Mouse (Mus musculus) embryonic facial prominence, embryonic 12.5 days (tissue): ENCODE measurements around the gene Kif4. TPM values are rescaled to one million over a fixed set of nuclear protein-coding genes. Genes with fewer than 3 reads are reported as not detected.
A peak's percentile ranks its signal among the peaks of the same experiment; 100 is the strongest.

Experiments
- ATAC-seq: fragments of 200-750 bp; cut with Nextera tagmentation; 2 replicates; pipeline ENCODE4 v1.8.0; 2017; ENCODE audit not compliant: insufficient number of reproducible peaks, insufficient read depth, low FRiP score, low TSS enrichment
- H3K27ac ChIP-seq: fragments of 300-500 bp; sonication (generic); 2 replicates; pipeline ENCODE4 v1.5.1; 2016; ENCODE audit warnings: mild to moderate bottlenecking
- H3K27me3 ChIP-seq: fragments of 300-500 bp; sonication (generic); 2 replicates; pipeline ENCODE4 v1.6.1; 2016; ENCODE audit warnings: mild to moderate bottlenecking, moderate library complexity
- H3K36me3 ChIP-seq: fragments of 300-500 bp; sonication (generic); 2 replicates; pipeline ENCODE4 v1.6.1; 2016; ENCODE audit warnings: mild to moderate bottlenecking
- H3K4me1 ChIP-seq: fragments of 300-500 bp; sonication (generic); 2 replicates; pipeline ENCODE4 v1.6.1; 2016
- H3K4me2 ChIP-seq: fragments of 300-500 bp; sonication (generic); replicated peaks from 2 replicates; pipeline ENCODE4 v1.6.1; 2016; ENCODE audit warnings: mild to moderate bottlenecking, moderate library complexity
- H3K4me3 ChIP-seq: fragments of 300-500 bp; sonication (generic); 2 replicates; pipeline ENCODE4 v1.5.1; 2016; ENCODE audit warnings: mild to moderate bottlenecking
- H3K9ac ChIP-seq: fragments of 300-500 bp; sonication (generic); 2 replicates; pipeline ENCODE4 v1.6.1; 2016; ENCODE audit warnings: mild to moderate bottlenecking, moderate library complexity
- H3K9me3 ChIP-seq: fragments of 300-500 bp; sonication (generic); 2 replicates; pipeline ENCODE4 v1.6.1; 2016; ENCODE audit warnings: mild to moderate bottlenecking, moderate library complexity
- WGBS: fragments of 180-500 bp; shearing (Covaris S2); methylation state at CpG from one replicate; pipeline ENCODE4 v1.1.7; 2016; 5-methylcytosine and 5-hydroxymethylcytosine counted together
- polyA plus RNA-seq: library from polyadenylated mRNA; unstranded; fragments of >200 nt; fragmentation: Nextera tagmentation; extraction: Ambion mirVana; gene quantifications from 2 replicates; pipeline ENCODE4 v1.2.1, GENCODE M21; 2016

Gene Kif4
- 34.9 and 36.0 TPM in 2 replicates for polyA plus RNA-seq

DNA sequence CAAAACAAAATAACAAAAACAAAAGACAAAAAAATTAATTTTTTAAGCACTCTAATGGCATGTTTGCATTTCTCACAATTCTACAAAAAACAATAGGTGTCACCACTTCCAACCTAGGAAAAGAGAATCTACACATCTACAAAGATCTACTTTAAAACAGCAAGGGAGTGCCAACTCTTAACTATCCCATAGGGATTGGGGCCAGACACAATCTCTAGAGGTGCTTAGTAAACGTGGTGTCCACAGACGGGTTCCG, at the start of gene Kif4:
Kif4 (plus strand) TSS at position 192 of the 256 bp plus-strand sequence.
- ATAC-seq = no peak
- H3K9ac ChIP-seq = peak within 1 kb of the TSS; percentile 56

DNA sequence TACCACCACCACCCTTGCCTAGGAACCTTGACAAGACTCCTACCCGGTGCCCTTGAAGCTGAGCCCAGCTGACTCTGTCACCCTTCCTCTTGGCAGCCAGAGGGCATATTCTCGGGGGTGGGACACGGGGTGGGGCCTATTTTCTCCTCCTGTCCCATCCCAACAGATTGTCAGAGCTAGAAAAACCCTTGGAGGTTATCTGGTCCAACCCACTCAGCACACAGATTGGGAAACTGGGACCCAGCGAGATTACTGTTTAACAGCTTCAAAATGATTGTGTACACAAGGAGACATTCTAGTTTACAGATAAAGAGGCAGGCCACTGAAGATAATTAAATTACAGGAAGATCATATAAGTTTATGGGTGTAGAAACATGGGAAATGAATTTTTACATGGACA, 30.7 kb upstream of the Kif4 start, which contains the start of gene P2ry4:
P2ry4 (minus strand) TSS at position 79 of the 400 bp plus-strand sequence.
- Histone ChIP-seq H3K4me1 (no peaks in the 10 kb centered on the region), H3K9me3 (no peaks in the 10 kb centered on the region), H3K4me2 (no peak within 1 kb of the TSS), H3K27me3 (peaks cover 18% of the 10 kb centered on the region), H3K27ac (no peak within 1 kb of the TSS), H3K9ac (no peak within 1 kb of the TSS), H3K36me3 (no peaks in the 10 kb centered on the region), H3K4me3 (no peak within 1 kb of the TSS)
- 76% methylated on average over 4 of the region's 4 CpGs for WGBS
- ATAC-seq = no peak

More for the DNA sequence above, at the start of gene Kif4:
- H3K27ac ChIP-seq = peak within 1 kb of the TSS; percentile 84
- H3K4me3 ChIP-seq = peak within 1 kb of the TSS; percentile 56
- no peaks in the 10 kb centered on the region for H3K4me1 ChIP-seq
- H3K9me3 ChIP-seq = no peaks in the 10 kb centered on the region
- H3K27me3 ChIP-seq = 0 out of 2 replicates have a peak, but pooled peaks cover 6% of the 10 kb centered on the region
- H3K4me2 ChIP-seq = peak within 1 kb of the TSS; percentile 61
- 18% methylated on average over 3 of the region's 3 CpGs for WGBS
- H3K36me3 ChIP-seq = peaks cover 8% of the 10 kb centered on the region; the same call in 1 of the 2 replicates

DNA sequence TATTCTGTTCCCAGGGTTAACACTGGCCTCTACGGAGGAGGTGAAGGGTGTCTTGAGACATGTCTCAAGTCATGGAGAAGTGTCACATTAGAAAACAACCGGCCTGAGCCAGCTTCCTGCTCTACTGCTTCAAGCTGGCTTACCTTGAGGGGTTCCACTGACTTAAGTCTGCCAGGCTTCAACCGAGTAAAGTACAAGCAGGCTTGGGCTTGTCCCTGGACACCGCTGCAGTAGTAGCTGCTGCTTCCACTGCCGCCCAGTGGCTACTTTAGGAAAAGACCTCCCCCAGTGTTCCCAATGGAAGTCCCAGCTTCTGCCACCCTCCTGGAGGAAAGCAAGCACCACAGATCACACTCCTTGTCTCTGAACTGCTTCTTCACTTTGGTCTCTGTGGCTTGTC, 28.1 kb upstream of the Kif4 start:
- Histone ChIP-seq H3K4me3 (no peak overlapping the region), H3K9me3 (no peaks in the 10 kb centered on the region), H3K36me3 (no peaks in the 10 kb centered on the region), H3K4me2 (no peak overlapping the region), H3K4me1 (no peaks in the 10 kb centered on the region), H3K27me3 (peaks cover 21% of the 10 kb centered on the region), H3K27ac (no peak overlapping the region), H3K9ac (no peak overlapping the region)
- ATAC-seq = no peak
- 22% methylated on average over 5 of the region's 5 CpGs for WGBS

DNA sequence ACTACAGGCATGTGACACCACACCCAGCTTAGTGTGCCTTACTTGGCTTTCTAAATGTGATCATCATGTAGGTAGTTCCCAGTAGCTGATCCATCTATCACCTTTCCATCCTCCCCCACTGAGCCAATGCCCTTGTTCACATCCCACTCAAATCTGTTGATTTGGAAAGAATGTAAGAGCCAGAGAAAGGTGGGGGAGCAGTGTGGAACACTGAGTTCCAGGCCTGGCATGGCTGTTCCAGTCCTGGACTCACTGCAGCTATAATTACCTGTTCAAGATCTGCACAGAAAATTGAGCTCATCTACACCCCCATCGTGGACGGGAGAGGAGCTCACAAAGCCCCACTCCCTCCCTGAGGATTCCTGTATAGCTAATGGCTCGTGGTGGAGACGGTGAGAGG, 25.8 kb upstream of the Kif4 start:
- no peak overlapping the region for H3K27ac ChIP-seq
- H3K9ac ChIP-seq = no peak overlapping the region
- no peak overlapping the region for H3K4me3 ChIP-seq
- no peaks in the 10 kb centered on the region for H3K9me3 ChIP-seq
- H3K4me2 ChIP-seq = no peak overlapping the region
- WGBS = 66% methylated on average over 4 of the region's 4 CpGs
- no peak for ATAC-seq
- H3K4me1 ChIP-seq = no peaks in the 10 kb centered on the region
- H3K27me3 ChIP-seq = peaks cover 14% of the 10 kb centered on the region
- H3K36me3 ChIP-seq = no peaks in the 10 kb centered on the region

DNA sequence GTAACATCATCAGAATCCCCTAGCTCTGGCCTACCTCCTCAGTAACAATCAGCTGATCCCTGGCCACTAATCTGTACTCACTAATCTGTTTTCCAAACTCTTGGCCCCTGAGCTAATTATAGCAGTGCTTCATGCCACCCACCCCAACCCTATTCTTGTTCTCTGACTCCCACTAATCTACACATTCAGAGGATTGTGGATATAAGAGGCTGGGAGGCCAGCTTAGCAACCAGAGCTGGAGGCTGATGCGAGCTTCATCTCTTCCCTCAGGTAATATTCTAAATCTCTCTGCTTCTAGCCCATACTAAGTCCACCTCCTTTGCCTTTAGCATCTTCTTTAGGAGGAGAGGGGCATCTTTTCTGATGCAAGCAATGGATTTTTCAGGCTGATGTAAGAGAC, 20.2 kb upstream of the Kif4 start, which contains the start of gene Arr3:
Arr3 (plus strand) TSS at position 184 of the 400 bp plus-strand sequence.
- H3K27me3 ChIP-seq = no peaks in the 10 kb centered on the region; the same call in 1 of the 2 replicates
- no peaks in the 10 kb centered on the region for H3K36me3 ChIP-seq
- no peak within 1 kb of the TSS for H3K27ac ChIP-seq
- 83% methylated on average over 1 of the region's 1 CpGs for WGBS
- no peaks in the 10 kb centered on the region for H3K9me3 ChIP-seq
- no peak for ATAC-seq
- H3K4me2 ChIP-seq = no peak within 1 kb of the TSS
- H3K4me3 ChIP-seq = no peak within 1 kb of the TSS
- no peak within 1 kb of the TSS for H3K9ac ChIP-seq
- no peaks in the 10 kb centered on the region for H3K4me1 ChIP-seq

DNA sequence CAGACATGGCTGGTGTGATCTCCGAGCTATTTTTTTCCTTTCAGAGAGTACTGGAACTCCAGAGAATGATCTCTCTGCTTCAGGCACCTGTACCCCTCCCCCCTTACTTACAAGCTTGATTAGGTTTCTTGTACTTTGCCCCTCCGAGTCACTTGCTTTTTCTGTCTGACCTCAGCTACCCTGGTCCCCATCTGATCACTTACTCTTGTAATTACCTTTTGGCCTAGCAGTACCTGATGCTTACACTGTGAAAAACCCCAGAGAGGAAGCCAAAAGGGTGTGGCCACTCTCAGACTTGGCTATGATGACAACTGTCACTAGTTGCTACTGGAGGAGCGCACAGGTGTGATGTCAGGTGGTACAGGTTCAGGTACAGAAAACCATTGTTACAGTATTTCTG, 7.0 kb upstream of the Kif4 start:
- 0 out of 2 replicates have a peak, but pooled peaks cover 11% of the 10 kb centered on the region for H3K27me3 ChIP-seq
- no peaks in the 10 kb centered on the region for H3K4me1 ChIP-seq
- H3K9me3 ChIP-seq = no peaks in the 10 kb centered on the region

DNA sequence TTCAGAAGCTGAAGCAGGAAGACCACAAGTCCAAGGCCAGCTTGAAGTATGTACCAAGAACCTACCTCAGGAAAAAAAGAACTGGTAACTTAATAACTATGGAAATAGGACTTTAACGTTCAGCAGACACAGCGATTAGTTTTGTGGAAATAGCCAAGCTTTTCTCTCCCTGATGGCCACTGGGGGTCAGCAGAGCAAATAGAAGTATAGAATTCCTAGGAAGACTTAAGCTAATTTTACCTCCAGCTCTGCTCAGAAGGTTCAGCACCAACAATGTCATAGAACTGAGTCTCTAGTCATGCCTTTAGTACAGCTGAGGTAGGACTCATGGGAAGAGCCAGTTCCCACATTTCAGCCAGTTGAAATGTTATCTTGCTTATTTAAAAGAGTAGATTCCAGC, 4.2 kb upstream of the Kif4 start:
- Histone ChIP-seq H3K27ac (no peak overlapping the region), H3K4me3 (no peak overlapping the region), H3K9me3 (no peaks in the 10 kb centered on the region), H3K9ac (no peak overlapping the region), H3K4me1 (no peaks in the 10 kb centered on the region), H3K4me2 (no peak overlapping the region), H3K36me3 (peaks cover 8% of the 10 kb centered on the region; the same call in 1 of the 2 replicates), H3K27me3 (0 out of 2 replicates have a peak, but pooled peaks cover 18% of the 10 kb centered on the region)
- WGBS = 74% methylated on average over 2 of the region's 2 CpGs
- ATAC-seq = no peak

More for the DNA sequence above, 7.0 kb upstream of the Kif4 start:
- peaks cover 8% of the 10 kb centered on the region; the same call in 1 of the 2 replicates for H3K36me3 ChIP-seq
- 66% methylated on average over 3 of the region's 3 CpGs for WGBS
- no peak overlapping the region for H3K27ac ChIP-seq
- no peak overlapping the region for H3K9ac ChIP-seq
- no peak overlapping the region for H3K4me2 ChIP-seq
- no peak overlapping the region for H3K4me3 ChIP-seq
- no peak for ATAC-seq

DNA sequence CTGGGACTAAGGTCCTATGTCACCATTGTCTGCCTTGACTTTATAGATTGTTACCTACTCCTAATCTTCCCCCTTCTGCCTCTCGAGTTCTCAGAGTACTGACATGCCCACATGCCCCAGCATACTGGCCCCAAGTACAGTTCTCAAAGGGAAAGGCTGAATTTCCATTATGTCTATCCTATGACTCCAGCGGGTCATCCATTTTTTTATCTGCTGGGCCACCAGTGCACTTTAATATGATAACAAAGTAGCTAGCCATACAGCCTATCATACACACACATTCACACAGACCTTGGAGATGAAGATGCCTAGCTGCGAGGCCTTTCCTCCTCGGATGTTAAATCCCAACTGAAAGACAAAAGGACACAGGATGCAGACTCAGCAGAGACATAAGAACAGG, 1.3 kb upstream of the Kif4 start:
- Histone ChIP-seq H3K9me3 (no peaks in the 10 kb centered on the region), H3K27ac (no peak overlapping the region), H3K27me3 (0 out of 2 replicates have a peak, but pooled peaks cover 6% of the 10 kb centered on the region), H3K4me3 (no peak overlapping the region), H3K9ac (no peak overlapping the region), H3K4me1 (no peaks in the 10 kb centered on the region), H3K4me2 (no peak overlapping the region), H3K36me3 (peaks cover 8% of the 10 kb centered on the region; the same call in 1 of the 2 replicates)
- 91% methylated on average over 4 of the region's 4 CpGs for WGBS
- ATAC-seq = no peak

DNA sequence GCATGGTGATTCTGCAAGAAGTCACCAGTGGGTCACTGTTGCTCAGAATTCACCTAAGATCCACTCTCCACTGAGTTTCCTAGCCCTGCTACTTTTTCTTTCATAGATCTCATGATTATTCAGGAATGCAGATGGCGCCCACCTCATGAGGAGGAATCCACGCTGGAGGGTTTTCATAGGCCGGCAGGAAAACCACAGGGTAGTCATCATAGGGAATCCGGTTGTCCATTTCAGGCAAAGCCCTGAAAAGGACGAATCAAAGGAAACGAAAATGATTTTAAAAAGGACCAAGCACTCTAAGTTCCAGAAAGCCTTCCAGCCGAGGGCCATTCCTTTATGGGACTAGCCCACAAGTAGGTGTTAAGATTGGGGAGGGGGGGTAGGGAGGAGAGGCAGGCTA, 391 bp upstream of the Kif4 start:
- Histone ChIP-seq H3K9me3 (no peaks in the 10 kb centered on the region), H3K9ac (0 out of 2 replicates have a peak overlapping the region, but pooled peaks have one; percentile 24), H3K27me3 (0 out of 2 replicates have a peak, but pooled peaks cover 6% of the 10 kb centered on the region), H3K4me3 (peak overlapping the region; percentile 56), H3K4me2 (peak overlapping the region; percentile 51), H3K4me1 (no peaks in the 10 kb centered on the region), H3K27ac (no peak overlapping the region), H3K36me3 (peaks cover 8% of the 10 kb centered on the region; the same call in 1 of the 2 replicates)
- WGBS = 44% methylated on average over 7 of the region's 7 CpGs
- no peak for ATAC-seq

DNA sequence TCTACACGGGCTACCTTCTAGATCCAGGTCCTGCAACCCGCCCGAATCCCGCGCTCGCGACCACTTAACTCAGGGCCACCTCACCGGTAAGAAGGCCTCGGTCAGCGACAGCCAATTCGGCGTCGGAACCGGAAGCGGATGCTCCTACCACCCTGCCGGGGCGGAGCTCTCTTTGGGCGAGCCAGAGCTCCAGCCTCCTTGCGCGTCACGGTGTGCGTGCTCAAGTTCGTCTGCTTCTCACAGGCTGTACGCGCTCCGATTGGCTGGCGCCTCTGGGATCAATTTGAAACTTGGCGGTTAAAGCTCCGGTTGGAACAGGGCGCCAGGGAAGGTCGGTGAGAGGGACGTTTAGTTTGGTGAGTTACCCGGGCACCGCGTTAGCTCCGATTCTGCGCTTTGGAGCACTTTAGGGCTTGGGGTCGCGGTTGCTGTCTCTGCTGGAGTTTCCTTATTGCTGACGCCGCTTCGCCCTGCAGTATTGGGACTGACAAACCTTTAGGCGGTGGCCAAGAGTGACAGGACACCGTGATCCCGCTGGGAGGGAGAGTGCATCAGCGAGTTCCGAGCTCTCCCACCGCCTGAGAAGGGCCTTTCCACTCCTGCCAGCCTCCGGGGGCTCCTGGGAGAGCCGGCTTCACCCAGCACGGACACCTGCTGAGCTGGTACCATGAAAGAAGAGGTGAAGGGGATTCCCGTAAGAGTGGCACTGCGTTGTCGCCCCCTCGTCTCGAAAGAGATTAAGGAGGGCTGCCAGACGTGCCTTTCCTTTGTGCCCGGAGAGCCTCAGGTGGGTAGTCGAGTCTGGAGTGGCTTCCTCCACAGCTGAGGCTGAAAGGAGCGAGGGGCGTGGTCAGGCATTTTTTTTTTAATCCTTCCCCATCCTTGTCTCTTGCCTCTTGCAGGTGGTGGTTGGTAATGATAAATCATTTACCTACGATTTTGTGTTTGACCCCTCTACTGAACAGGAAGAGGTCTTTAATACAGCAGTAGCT, 561 bp downstream of the Kif4 start, which contains the start of gene Pdzd11:
Pdzd11 (minus strand) TSS at position 767 of the 992 bp plus-strand sequence.
- Histone ChIP-seq H3K4me3 (peak within 1 kb of the TSS; percentile 56), H3K27ac (peak within 1 kb of the TSS; percentile 84), H3K27me3 (0 out of 2 replicates have a peak, but pooled peaks cover 6% of the 10 kb centered on the region), H3K4me1 (no peaks in the 10 kb centered on the region), H3K36me3 (peaks cover 8% of the 10 kb centered on the region; the same call in 1 of the 2 replicates), H3K4me2 (peak within 1 kb of the TSS; percentile 61), H3K9me3 (no peaks in the 10 kb centered on the region), H3K9ac (peak within 1 kb of the TSS; percentile 56)
- ATAC-seq = peak; percentile 99
- WGBS = 19% methylated on average over 62 of the region's 62 CpGs

DNA sequence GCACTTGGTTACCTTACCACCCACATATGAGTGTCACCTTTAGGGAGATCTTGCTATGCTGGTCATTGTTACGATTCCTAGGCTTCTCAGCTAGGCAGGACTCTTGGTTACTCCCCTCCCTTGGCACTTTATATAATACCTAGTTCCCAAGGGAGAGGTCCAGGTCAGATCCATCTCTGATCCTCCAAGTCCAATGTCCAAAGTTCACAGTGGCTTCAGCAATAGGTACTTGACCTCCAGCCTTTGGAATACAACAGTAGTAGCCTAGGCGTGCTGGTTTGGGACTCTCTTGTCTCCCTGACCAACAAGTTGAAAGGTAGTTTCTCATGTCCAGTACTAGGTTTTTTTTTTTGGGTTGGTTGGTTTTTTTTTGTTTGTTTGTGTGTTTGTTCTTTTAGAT, 3.5 kb downstream of the Kif4 start:
- Histone ChIP-seq H3K9ac (no peak overlapping the region), H3K4me1 (no peaks in the 10 kb centered on the region), H3K4me3 (no peak overlapping the region), H3K4me2 (no peak overlapping the region), H3K9me3 (no peaks in the 10 kb centered on the region), H3K36me3 (no peaks in the 10 kb centered on the region), H3K27ac (no peak overlapping the region), H3K27me3 (0 out of 2 replicates have a peak, but pooled peaks cover 6% of the 10 kb centered on the region)
- ATAC-seq = no peak
- WGBS = 78% methylated on average over 2 of the region's 2 CpGs
